Mouse (Mus musculus) cortical plate, adult 2 months (tissue): ENCODE data around the gene Kdm6b.

Experiments used
- CTCF ChIP-seq: fragments of 200-500 bp; IDR thresholded peaks from 2 replicates; pipeline ENCODE4 v1.5.1; 2011; ENCODE audit warnings: mild to moderate bottlenecking, control low read depth, low read length; ENCODE audit not compliant: insufficient read depth; ENCODE audit errors: extremely low read depth
- POLR2A ChIP-seq: fragments of 200-500 bp; IDR thresholded peaks from 2 replicates; pipeline ENCODE4 v1.6.1; 2011; ENCODE audit warnings: mild to moderate bottlenecking, low read length, control low read depth; ENCODE audit not compliant: insufficient read depth; ENCODE audit errors: extremely low read depth

GRCm38 (mm10) chr11:69406282-69406681 lies 7.2 kb downstream of the Kdm6b start:
- no peak for TF ChIP-seq POLR2A
- no peak for TF ChIP-seq CTCF
